Mouse (Mus musculus): ENCODE data around the gene Kl. TPM values are rescaled to one million over a fixed set of nuclear protein-coding genes. Genes with fewer than 3 reads are reported as not detected.

Gene Kl
- polyA plus RNA-seq, 1 experiment = 0.65 TPM

DNA sequence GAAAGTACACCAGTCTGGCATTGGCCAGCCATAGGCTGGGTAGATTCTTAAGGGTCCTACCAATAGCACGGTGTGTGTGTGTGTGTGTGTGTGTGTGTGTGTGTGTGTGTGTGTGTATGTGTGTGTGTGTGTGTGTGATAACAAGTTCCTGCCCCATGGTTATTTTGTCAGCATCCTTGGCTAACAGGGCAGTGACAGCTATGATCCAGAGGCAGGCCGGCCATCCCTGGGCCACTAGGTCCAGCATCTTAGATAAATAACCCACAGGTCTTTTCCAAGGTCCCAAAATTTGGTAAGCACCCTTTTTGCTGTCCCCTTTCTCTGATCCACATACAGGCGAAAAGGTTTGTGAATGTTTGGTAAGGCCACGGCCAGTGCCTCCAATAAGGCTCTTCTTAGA, 49.6 kb downstream of the Kl start:
- WGBS = 81% methylated on average over 4 of the region's 4 CpGs
- Histone ChIP-seq H3K4me1 (ENCODE audit: control insufficient read depth, insufficient read depth, low read length) (no peaks in the 10 kb centered on the region), H3K27ac (ENCODE audit: control insufficient read depth, insufficient read depth, low read depth, low read length, poor library complexity) (no peak overlapping the region), H3K4me3 (replicated peaks; ENCODE audit: control insufficient read depth, low read depth, low read length) (no peak overlapping the region)
- TF ChIP-seq CTCF (IDR thresholded peaks at IDR 0.05; ENCODE audit: control insufficient read depth, insufficient read depth, low read length) (no peak), POLR2A (IDR thresholded peaks at IDR 0.05; ENCODE audit: borderline replicate concordance, control insufficient read depth, low read depth, low read length) (no peak)

DNA sequence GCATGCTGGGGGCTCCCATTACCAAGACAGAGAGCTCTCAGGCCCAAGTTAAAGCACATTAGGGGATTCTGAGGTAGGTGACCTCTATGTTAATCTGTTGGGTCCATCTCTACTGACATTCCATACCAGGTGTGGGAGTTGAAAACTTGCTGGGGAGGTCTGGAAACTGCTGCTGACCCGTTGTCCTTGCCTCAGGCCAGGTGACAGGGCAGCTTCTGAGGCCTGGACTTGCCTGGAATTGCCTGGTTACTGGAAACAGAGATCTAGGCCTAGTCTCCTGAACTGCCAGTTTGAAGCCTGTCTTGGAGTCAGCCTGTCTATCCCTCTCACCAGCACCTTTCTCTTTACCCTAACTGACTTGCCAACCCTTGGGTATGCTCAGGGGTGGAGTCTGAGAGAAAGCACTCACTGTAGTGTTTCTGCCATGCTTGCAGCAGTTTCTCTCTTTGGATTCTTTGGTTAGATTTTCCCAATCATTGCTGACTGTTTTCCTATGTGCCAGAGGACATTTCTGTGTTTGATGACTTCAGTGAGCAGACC, 51.9 kb downstream of the Kl start:
- Histone ChIP-seq H3K27ac (ENCODE audit: control insufficient read depth, insufficient read depth, low read depth, low read length, poor library complexity) (no peak overlapping the region), H3K4me1 (ENCODE audit: control insufficient read depth, insufficient read depth, low read length) (no peaks in the 10 kb centered on the region), H3K4me3 (replicated peaks; ENCODE audit: control insufficient read depth, low read depth, low read length) (no peak overlapping the region)
- no peak for TF ChIP-seq POLR2A (IDR thresholded peaks at IDR 0.05; ENCODE audit: borderline replicate concordance, control insufficient read depth, low read depth, low read length)
- TF ChIP-seq CTCF (IDR thresholded peaks at IDR 0.05; ENCODE audit: control insufficient read depth, insufficient read depth, low read length) = no peak
- 69% methylated on average over 1 of the region's 1 CpGs for WGBS

DNA sequence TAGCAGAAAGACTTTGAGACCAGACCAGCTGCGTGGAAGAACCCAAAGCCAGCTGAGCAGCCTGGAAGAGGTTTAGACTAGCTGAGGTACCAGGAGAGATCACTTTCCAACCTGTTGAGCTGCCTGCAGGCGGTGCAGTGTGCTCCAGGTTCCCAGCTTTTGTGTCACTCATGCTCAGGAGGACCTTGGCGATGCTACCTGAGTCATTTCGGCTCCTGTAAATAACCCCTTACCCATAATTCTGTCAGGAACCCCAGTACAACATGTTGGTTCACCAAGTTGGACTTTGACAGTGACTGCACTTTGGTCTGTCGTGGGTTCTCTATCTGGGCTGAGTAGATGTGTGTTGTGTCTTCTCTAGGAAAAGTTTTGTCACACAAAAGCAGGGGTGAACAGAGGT, 66.0 kb downstream of the Kl start:
- WGBS = 76% methylated on average over 5 of the region's 5 CpGs
- Histone ChIP-seq H3K4me1 (ENCODE audit: control insufficient read depth, insufficient read depth, low read length) (no peaks in the 10 kb centered on the region), H3K27ac (ENCODE audit: control insufficient read depth, insufficient read depth, low read depth, low read length, poor library complexity) (no peak overlapping the region), H3K4me3 (replicated peaks; ENCODE audit: control insufficient read depth, low read depth, low read length) (no peak overlapping the region)
- TF ChIP-seq CTCF (IDR thresholded peaks at IDR 0.05; ENCODE audit: control insufficient read depth, insufficient read depth, low read length) (no peak), POLR2A (IDR thresholded peaks at IDR 0.05; ENCODE audit: borderline replicate concordance, control insufficient read depth, low read depth, low read length) (no peak)

DNA sequence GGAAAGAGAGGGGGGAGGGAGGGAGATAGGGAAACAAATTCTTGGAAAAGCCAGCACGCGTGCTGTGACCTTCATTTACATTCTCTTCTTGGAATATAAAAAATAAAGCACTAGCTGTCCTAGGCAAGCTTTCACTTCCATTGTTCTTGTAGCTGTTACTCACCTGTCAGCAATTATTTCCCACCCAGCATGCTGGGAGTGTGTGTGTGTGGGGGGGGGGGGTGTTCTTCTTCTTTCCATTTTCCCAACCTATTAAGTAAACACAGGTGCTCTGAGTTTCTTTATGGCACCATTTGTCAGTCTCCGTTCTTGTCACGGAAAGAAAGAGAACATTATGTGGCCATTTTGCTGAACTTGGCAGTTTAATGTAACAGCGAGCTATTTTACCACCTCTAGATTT, 66.6 kb downstream of the Kl start:
- WGBS = 80% methylated on average over 5 of the region's 5 CpGs
- TF ChIP-seq CTCF (IDR thresholded peaks at IDR 0.05; ENCODE audit: control insufficient read depth, insufficient read depth, low read length) (no peak), POLR2A (IDR thresholded peaks at IDR 0.05; ENCODE audit: borderline replicate concordance, control insufficient read depth, low read depth, low read length) (no peak)
- Histone ChIP-seq H3K4me1 (ENCODE audit: control insufficient read depth, insufficient read depth, low read length) (no peaks in the 10 kb centered on the region), H3K4me3 (replicated peaks; ENCODE audit: control insufficient read depth, low read depth, low read length) (no peak overlapping the region), H3K27ac (ENCODE audit: control insufficient read depth, insufficient read depth, low read depth, low read length, poor library complexity) (no peak overlapping the region)

DNA sequence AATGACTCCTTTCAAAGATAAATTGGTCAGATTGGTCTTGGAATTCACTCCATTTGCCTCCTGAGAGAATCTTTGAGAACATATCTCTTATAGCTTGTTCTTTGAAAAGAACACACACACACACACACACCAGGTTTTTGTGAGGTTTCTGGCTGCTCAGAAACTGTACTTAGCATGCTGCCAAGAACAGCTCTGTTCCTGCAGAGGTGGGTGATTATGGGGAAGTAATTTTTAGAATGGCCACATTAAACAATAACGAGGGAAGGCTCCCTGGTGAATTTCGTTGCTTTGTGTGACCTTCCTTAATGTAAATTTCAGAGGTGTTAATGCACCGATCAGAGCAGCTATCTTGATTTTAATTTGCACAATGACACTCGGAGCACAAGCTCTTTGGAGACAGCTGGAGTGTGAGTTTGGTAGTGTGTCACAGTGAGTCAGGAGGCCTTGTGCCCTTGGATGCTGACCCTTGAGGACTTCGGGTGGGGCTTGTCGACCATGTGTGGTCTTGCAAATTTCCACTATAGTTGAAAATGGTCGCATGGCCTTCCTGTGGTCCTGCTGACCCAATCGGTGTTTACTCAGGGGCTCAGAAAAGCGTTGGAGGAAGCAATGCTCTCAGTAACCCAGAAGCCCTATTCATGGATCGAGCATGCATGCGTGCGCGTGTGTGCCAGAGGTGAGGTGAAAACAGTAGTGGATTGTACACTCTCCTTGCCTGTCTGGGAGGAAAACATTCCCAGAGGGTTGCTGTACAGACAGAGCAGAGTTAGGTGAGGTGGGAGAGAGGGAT, 67.8 kb downstream of the Kl start:
- no peak for TF ChIP-seq CTCF (IDR thresholded peaks at IDR 0.05; ENCODE audit: control insufficient read depth, insufficient read depth, low read length)
- no peak for TF ChIP-seq POLR2A (IDR thresholded peaks at IDR 0.05; ENCODE audit: borderline replicate concordance, control insufficient read depth, low read depth, low read length)
- Histone ChIP-seq H3K4me3 (replicated peaks; ENCODE audit: control insufficient read depth, low read depth, low read length) (no peak overlapping the region), H3K27ac (ENCODE audit: control insufficient read depth, insufficient read depth, low read depth, low read length, poor library complexity) (no peak overlapping the region), H3K4me1 (ENCODE audit: control insufficient read depth, insufficient read depth, low read length) (no peaks in the 10 kb centered on the region)
- WGBS = 68% methylated on average over 13 of the region's 13 CpGs

DNA sequence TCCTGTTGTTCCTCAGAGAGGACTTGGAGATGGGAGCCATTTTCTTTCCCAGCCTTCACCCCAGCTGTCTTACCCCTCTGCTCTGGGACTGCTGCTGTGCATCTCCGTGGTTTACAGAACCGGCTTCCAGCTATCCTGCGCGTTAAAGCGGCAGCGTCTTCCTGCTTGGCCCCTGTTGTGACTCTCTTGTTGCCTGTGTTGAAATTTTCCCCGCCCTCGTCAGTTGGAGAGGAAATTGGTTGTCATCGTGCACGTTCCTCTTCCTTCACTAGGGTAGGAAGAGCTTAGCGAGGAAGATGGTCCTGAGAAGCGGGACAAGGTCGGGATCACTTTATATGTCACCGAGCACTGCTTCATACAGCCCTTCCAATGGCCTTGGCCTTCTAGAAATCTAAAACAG, 68.4 kb downstream of the Kl start:
- Histone ChIP-seq H3K4me3 (replicated peaks; ENCODE audit: control insufficient read depth, low read depth, low read length) (no peak overlapping the region), H3K27ac (ENCODE audit: control insufficient read depth, insufficient read depth, low read depth, low read length, poor library complexity) (no peak overlapping the region), H3K4me1 (ENCODE audit: control insufficient read depth, insufficient read depth, low read length) (no peaks in the 10 kb centered on the region)
- TF ChIP-seq POLR2A (IDR thresholded peaks at IDR 0.05; ENCODE audit: borderline replicate concordance, control insufficient read depth, low read depth, low read length) = no peak
- TF ChIP-seq CTCF (IDR thresholded peaks at IDR 0.05; ENCODE audit: control insufficient read depth, insufficient read depth, low read length) = no peak
- 55% methylated on average over 14 of the region's 14 CpGs for WGBS

DNA sequence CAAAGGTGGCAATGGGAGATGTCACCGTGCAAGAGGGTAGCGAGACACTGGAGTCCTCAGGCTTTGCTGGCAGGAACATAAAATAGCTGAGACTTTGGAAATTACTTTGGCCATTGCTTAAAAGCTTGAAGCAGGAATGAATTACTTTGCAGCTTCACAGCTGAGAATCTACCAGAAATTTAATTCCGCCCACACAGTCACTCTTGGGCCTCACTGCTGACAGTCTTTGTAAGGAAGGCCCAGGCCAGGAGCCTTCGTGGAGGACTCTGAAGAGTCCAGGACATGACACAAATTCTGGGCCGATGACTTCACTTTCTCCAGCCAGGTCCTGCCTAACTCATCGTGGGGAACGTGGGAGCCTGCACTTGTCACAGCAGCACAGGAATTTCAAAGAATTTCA, 69.6 kb downstream of the Kl start:
- Histone ChIP-seq H3K4me3 (replicated peaks; ENCODE audit: control insufficient read depth, low read depth, low read length) (no peak overlapping the region), H3K4me1 (ENCODE audit: control insufficient read depth, insufficient read depth, low read length) (no peaks in the 10 kb centered on the region), H3K27ac (ENCODE audit: control insufficient read depth, insufficient read depth, low read depth, low read length, poor library complexity) (no peak overlapping the region)
- 84% methylated on average over 7 of the region's 7 CpGs for WGBS
- TF ChIP-seq POLR2A (IDR thresholded peaks at IDR 0.05; ENCODE audit: borderline replicate concordance, control insufficient read depth, low read depth, low read length) = no peak
- TF ChIP-seq CTCF (IDR thresholded peaks at IDR 0.05; ENCODE audit: control insufficient read depth, insufficient read depth, low read length) = no peak

DNA sequence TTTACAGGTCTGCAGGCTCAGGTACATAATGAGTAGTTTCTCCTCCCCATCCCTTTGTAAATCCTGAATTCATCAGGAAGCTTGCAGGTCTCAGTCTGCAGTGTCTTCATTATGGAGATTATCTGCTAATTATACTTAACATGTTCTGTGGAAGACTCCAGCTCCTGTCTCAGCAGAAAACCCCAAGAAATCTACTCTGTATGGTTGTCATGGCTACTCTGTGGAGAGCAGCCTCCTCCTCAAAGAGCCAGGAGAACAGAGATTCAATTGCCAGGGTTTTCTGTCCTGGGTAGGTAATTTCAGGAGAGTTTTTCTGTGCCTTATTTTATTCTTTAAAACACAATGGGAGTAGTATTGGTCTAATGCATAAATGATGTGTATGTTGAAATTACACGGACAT, 70.5 kb downstream of the Kl start:
- Histone ChIP-seq H3K4me3 (replicated peaks; ENCODE audit: control insufficient read depth, low read depth, low read length) (no peak overlapping the region), H3K4me1 (ENCODE audit: control insufficient read depth, insufficient read depth, low read length) (no peaks in the 10 kb centered on the region), H3K27ac (ENCODE audit: control insufficient read depth, insufficient read depth, low read depth, low read length, poor library complexity) (no peak overlapping the region)
- TF ChIP-seq POLR2A (IDR thresholded peaks at IDR 0.05; ENCODE audit: borderline replicate concordance, control insufficient read depth, low read depth, low read length) (no peak), CTCF (IDR thresholded peaks at IDR 0.05; ENCODE audit: control insufficient read depth, insufficient read depth, low read length) (no peak)
- WGBS = 72% methylated on average over 1 of the region's 1 CpGs
